Mouse (Mus musculus): Measurements from ENCODE around the gene Mctp1.

DNA sequence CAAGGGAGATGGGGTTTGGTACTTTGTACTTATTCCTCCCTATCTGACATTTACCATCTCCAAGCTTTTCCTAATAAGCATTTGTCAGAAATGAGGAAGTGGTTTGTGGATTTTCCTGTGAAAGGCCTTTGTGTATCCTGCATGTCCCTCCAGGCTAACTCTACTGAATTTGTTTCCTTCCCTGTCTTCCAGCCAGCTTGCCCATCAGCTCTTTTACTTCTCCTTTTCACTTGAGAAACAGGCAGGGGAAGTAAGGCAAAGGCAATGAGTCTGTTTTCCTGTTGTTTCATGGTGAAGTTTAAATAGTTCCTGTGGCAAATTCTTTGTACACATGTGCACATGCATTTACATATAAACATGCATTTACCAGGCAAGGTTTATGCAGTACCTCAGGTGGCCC, 11.6 kb downstream of the Mctp1 start:
- no peak for TF ChIP-seq POLR2A (IDR thresholded peaks at IDR 0.05; ENCODE audit: borderline replicate concordance, control insufficient read depth, low read depth, low read length)
- TF ChIP-seq CTCF (IDR thresholded peaks at IDR 0.05; ENCODE audit: control insufficient read depth, insufficient read depth, low read length): no peak
